Mouse (Mus musculus): ENCODE measurements around the gene Dhx40.

DNA sequence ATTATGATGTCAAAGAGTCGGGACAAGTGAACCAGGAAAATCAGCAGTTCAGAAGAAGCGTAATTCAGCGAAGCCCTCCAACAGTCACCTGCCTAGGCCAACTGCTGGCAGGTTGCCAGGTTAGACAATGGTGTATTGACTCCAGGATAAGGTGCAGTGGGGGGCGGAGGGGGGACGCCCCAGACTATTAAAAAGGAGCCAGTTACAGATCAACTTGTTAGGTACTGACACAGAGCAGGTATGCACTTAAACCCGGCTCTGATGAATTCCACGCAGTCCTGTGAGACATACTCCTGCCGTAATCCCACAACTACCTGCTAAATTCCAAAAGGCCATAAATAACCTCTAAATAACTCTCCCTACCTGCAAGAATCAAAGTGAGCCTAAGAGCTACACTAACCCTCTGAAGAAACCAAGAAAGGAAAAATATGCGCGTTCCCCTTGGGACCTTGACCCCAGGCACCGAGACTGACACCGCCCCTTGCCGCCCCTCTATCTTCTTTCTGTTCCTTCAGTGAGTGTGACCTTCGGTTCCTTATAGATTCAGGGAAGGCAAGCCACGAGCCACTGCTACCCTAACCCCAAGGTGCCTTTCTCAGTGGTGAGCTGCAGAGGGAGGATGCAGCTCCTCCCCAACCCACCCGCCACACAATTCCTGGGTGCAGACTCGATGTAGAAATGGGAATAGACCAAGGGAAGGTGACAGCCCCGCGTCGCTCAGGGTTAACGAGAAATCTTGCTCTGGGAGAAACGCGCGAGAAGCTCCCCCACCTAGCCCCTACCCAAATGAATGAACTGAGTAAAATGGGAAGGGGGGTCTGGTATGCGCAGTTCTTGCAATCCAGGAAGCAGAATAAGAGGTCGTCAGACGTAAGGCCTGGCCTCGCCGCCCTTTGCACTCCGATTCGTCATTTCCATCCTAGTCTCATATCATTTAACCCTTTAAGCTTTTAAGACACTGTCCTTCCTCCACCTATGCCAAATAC is 51.1 kb downstream of the Dhx40 start:
- TF ChIP-seq CTCF (IDR thresholded peaks at IDR 0.05; ENCODE audit: low read depth, low read length) (no peak), POLR2A (IDR thresholded peaks at IDR 0.05; ENCODE audit: extremely low read depth, insufficient read depth, low read length) (no peak)
